Mouse (Mus musculus): Measurements from ENCODE around the gene Crlf3.

GRCm38 (mm10) chr11:80069815-80070214 lies 11.0 kb downstream of the Crlf3 start:
- TF ChIP-seq POLR2A (IDR thresholded peaks at IDR 0.05; ENCODE audit: borderline replicate concordance, low read depth, low read length) (no peak), CTCF (IDR thresholded peaks at IDR 0.05; ENCODE audit: low read depth, low read length) (no peak)

Measured in bone marrow macrophage, adult 2 months (primary cell).